Mouse (Mus musculus) gastrocnemius, postnatal 10 days (tissue): ENCODE measurements around the gene Myo1d. TPM values are rescaled to one million over a fixed set of nuclear protein-coding genes. Genes with fewer than 3 reads are reported as not detected.

Experiments
- DNase-seq: peaks from one replicate; pipeline ENCODE4 v3.0.0; 2021; ENCODE audit warnings: mixed read lengths
- total RNA-seq, 2 experiments: library from RNA; stranded (reverse); gene quantifications; 2 replicates each; pipeline ENCODE4 v1.2.3; 2021

The Myo1d gene
- total RNA-seq, 2 experiments from 2014 or later = 6.6 to 12.5 TPM

- DNase-seq = no peak
Measured at GRCm38 (mm10) chr11:80723406-80724047, 56.3 kb downstream of the Myo1d start.

DNA sequence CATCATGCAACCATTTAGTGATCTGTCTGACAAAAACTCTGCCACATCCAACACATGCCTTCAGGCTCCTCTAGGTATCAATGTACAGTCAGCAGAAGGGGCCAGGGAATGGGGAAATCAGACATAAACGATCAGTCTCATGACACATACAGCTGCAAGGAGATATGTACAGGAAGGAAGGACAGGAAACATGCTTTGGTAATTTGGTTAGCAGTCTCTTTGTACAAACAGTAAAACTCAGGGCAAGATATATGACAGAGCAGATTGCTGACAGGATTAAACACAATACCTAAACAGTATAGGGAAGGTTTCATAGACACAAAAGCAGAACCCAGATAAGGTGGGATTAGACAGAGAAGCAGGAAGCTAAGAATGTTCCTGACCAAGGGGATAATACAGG, 60.8 kb downstream of the Myo1d start:
- no peak for DNase-seq

- DNase-seq = no peak
Measured at GRCm38 (mm10) chr11:80718036-80718435, 61.8 kb downstream of the Myo1d start.

DNA sequence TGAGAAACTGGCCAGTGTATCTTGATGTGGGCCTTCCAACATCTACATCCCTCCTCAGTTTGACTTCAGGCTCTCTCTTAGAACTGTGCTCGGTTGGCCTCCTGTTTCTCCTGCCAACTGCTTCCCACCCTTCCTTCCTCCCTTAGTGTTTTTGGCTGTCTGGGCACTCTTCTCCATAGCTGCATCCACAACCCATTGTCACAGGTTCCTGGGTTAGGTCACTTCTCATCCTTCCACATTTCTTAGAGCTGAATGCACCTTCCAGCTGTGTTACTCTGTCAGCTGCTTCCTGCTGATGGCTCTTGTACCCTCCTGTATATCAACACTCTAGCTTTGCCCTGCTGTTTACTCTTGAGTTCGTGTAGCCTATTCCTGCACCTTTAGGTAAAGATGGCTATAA, 64.7 kb downstream of the Myo1d start:
- DNase-seq = no peak

DNA sequence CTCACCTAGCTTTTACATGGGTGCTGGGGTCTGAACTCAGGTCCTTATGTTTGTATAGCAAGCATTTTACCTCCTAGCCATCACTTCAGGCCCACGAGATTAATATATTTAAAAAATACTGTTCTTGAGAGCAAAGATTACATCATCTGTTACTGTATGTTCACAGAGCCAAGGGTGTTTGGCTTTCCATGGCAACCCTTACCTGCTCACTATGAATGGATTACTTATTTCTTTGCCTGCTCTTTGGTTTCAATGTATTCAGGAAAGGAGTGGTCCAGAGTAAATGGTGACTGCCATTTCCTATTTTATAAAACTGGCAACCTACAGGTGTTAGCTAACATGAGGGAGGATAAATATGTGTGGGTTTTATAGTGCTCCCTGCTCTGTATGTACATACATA, 66.1 kb downstream of the Myo1d start:
- no peak for DNase-seq

- no peak for DNase-seq
Measured at GRCm38 (mm10) chr11:80712201-80712600, 67.6 kb downstream of the Myo1d start.

DNA sequence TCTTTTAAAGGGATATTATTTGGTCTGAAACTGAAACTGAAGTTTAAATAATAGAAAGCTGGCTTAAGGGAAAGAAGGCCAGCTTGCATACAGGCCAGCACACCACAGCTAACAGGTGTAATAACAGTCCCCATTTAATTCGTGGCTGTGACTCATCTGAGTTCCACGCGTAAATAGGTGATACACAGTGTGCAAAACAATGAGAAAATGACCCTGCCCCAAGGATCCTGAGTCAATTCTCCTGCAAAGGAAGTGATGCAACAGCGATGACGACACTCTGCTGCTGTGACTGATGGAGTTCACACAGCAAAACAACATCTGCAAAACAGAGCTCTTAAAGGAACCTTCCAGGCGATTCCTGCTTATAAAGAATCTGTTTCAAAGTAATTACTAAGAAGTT, 68.5 kb downstream of the Myo1d start:
- no peak for DNase-seq

DNA sequence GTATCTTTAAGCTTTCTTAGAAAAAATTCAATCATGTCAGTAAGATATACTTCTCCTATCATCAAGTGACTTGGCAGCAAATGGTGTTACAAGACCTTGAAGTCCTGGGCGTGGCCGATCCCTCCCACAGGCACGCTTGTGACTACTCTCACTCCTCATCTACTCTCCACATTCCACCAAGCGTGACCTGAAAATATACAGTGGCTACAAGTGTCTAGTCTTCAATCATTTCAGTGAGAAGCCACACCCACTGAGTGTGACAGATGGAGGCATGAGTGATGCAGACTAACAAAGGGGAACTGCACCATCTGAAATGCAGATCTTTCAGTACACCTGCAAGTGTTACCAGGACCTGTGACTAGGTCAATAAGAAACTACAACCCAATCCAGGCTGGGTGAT, 79.2 kb downstream of the Myo1d start:
- DNase-seq = no peak

DNA sequence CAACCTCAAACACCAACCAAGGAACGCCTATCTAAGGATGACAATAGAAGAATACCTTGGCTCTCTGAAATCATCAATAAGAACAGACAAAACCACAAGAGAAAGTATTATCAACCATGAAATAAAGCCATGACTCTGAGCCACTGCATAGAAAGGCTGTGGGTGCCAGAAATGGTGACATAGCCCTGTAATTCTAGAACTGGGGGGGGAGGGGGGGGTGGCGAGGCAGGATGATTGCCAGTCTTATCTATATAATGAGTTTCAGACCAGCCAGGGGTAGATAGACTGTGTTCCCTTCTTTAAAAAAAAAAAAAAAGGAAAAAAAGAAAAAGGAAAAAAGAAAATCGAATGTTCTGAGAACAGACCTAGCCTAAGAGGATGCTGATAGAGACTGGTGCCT, 81.1 kb downstream of the Myo1d start:
- no peak for DNase-seq

- DNase-seq = no peak
Measured at GRCm38 (mm10) chr11:80696350-80696749, 83.5 kb downstream of the Myo1d start.

- no peak for DNase-seq
Measured at GRCm38 (mm10) chr11:80684603-80685002, 95.2 kb downstream of the Myo1d start.

GRCm38 (mm10) chr11:80682745-80683144, 97.1 kb downstream of the Myo1d start:
- no peak for DNase-seq

DNA sequence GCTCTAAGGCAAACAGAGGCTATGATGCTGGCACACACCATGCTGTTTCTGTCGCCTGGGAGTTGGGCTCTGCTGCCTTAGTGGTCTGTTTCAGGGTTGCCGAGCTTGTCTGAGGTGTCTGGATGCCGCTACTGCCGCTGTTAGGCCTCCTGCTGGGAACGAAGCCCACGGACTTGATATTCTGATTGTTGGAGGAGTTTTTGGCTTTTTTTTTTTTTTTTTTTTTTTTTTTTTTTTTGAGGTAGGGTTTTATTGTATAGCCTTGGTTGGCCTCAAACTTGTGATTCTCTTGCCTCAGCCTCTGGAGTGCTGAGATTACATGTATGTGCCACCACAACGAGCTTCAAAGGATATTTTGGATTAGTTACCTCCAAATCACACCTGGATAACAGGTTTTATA, 106.8 kb downstream of the Myo1d start:
- DNase-seq = no peak

DNA sequence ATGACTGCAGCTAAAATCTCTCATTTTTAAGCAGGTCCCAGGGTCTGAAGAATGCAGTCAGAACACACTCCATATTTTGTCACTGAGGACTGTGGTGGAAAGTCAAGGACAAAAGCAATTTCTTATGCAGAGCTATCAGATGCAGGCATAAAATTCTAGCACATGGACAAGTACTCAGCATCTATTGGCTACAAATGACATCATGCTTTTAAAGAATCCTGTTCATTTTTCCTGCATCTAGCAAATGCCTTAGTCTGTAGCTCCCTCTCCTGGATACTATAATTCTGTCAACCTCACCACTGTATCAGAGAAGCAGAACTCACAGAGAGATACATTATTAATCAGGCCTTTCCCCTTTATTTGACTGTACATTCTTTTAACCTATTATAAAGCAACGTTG, 109.4 kb downstream of the Myo1d start:
- no peak for DNase-seq

DNA sequence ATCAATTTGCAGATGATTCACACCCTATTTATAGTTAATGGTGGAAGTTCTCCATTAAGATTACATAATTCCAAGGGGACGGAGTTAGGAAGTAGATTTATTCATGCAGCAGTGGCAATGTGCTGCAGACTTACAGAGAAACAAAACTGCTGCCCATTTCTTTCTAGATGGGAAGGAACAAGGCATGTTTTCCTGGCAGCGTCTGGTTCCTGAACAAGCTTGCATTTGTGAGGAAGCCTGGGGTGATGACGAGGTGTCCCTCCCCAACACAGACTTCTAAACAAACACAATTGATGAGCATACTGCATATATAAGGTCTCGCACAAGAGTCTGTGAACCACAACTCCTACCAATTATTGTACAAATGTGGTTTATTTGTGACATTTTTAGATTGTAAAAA, 109.9 kb downstream of the Myo1d start:
- DNase-seq = no peak

DNA sequence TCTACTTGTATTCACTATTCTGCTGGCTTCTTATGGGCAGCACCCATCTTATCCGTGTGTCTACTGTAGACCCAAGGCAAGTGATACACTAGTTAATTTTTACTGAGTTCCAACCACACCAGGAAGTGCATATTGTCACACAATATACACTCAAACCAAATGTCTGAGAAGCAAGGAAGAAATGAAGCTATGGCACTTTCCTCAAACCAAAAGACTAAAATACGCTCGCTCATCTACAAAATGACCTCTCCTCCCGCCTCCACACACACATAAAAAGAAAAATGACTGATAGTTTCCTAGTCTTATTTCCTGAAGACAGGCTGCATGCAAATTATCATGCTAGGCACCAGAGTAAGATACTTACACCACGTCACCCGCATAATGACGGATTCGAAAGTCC, 113.6 kb downstream of the Myo1d start:
- DNase-seq = no peak

DNA sequence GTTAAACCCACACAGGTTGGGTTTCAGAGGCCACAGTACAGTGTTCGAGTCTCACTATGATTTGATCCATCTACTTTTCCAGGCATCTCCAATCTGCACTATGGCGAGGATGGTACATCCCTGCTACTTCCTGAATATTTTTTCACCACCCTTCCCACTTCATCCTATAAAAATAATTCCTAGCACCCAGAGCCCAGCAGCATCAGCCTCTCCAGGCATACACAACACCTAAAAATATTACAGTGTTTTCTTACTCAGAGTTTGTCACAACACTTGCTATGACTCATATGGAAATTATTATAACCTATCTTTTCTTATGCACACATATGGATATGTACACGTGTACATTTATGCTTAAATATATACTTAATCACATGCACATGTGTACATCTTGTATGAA, 115.6 kb downstream of the Myo1d start:
- DNase-seq = no peak

DNA sequence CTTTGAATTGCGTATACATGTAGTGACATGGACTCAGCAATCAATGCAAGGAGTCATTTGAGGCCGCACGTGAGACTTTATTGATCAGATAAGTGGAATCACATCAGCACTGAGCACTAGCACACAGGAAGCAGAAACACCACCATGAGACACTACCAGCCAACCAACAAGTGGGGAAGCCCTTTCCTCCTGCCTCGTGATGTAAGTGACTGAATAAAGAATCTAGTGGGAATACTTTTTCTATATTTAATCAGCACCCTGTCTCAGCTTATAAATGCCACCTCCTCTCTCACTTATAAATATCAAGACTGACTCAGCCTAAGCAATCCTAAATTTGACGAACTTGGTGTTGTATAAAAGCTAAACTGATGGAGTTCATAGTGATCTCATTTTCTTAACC, 134.7 kb downstream of the Myo1d start:
- no peak for DNase-seq

DNA sequence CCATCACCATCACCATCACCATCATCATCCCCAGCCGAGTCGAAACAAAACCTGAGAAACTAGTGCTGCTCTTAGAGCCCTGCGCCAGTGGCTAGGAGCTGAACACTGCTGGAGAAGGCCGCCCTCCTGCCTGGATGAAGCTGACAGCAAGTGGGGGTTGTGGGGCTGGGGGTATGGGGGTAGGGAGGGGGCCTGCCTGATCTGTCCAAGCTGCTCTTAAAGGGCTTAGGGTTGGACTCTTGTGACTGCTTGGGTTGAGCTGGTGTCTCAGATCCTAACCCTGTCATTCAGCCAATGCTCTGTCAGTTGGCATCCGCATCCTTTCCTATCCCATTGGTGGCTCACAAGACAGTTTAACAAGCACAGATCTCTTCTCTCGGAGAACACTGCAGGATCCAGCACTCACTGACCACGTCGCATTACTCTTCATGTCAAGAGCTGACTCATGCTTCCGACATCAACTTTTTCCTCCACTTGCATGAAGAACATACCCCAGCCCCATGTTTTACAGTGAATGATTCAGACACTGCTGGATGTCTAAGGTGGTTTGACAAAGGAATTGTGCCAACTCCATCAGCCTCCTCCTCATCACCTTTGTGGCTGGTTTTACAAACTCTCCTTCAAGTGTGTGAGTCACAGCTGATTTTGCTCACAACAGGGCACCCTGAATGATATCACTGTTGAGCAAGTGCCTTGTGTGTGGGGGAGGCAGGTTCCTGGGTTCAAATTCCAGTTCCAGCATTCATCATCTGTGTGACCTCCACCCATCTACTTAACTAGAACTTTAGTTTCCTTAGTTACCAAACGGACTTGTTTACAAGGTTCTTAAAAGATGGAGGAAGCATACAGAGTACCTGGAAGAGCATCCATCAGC, 150.6 kb downstream of the Myo1d start:
- no peak for DNase-seq

DNA sequence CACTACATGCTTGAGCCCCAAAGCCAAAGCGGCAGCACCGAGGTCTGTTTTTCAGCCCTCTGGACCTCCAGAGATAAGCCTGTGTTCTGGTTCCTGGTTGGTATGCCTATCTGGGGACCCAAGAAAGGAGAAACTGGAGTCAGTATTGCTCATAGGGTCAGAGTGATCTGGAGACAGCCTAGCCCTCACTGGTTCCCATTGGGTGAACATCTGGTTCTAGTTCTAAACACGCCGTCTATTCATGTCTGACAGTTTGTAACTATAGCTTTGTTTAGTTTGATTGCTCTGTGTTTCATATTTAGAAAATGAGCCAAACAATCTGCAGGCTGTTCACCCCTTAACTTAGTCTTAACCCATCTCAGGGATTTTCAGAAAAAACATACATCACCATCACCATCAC, 151.2 kb downstream of the Myo1d start:
- DNase-seq = no peak

DNA sequence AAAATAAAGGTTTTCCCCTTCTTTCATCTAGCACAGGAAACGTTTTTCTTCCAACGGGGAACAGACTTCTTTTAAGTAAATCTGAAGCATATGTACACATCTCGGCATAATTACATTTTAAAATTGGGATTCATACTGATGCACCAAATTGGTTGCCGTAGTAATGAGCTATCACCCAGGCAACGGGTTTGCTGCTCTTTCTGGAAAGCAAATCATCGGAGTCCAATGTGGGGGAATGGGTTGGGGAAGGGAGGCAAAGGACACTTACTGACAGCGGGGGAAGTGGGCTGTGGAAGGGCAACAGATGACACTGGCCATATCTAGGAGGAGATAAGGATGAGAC, 156.8 kb downstream of the Myo1d start:
- DNase-seq = no peak

DNA sequence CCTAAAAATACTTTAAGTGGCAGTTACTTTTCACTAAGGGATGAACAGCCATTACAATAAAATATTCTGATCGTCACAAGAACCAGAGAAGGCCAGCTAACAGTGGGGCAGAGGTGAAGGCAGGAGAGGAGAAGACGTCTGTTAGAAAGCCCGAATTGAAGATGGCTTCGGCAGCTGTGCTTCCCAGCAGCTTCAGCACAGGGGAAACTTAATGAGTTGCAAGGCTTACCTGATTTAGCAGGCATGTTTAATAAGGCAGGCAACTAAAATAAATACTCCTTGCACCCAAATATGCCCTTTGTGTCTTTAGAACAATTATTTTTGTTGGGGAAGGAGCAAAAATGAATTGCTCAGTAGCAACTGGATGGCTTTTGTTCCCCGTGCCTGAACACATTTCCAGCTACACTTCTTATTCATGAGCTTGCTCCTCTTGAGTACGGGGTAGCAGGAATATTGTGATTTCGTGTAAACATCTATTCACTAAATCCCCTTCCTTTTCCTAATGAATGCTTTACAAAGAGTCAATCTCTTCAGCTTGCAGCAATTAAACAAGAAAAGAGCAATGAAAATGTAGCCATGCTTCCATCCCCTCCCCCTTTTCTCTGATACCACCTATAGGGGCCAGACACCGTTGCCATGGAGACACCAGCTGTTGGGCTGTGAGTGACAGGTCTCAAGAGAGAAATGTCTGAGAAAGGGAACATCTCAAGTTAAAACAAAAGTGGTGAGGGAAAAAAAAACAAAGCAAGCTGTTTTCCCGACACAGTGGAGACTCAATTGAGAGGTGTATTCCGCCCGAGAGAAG, 157.4 kb downstream of the Myo1d start:
- no peak for DNase-seq
